Mouse (Mus musculus) right cerebral cortex, postnatal 4 days (tissue): ENCODE data around the gene Rnf19b.

Experiments used
- DNase-seq: peaks from one replicate; pipeline ENCODE4 v3.0.0-alpha.2; 2022

The Rnf19b gene

GRCm38 (mm10) chr4:129120520-129121445 lies 62.7 kb downstream of the Rnf19b start:
- DNase-seq: peak; percentile 78

DNA sequence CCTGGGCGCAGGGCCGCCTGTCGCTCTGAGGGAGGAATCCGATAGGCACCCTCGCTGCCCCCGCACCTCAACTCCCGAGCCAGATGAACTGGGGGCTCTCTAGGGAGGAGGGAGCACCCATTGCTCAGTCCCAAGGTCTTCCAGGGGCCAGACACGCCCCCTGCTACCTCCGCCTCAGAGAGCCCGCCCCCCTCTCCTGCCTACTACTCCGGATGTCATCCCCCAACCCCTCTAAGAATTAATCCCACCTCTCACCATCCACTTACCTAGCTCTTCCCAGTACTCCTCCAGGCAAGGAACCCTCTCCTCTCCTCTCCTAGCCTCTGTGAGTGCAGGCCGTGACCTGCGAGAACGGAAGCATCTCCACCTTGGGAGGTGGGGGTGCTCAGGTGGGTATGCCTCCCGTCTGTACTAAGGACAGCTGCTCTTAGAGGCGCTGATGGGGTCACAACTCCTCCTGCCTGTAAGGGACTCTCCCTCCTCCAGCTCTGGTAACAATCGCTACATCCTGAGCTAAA lies 63.6 kb downstream of the Rnf19b start, which contains the start of gene Hpca:
Hpca (minus strand) TSS at position 468 of the 518 bp plus-strand sequence.
- no peak for DNase-seq

GRCm38 (mm10) chr4:129122107-129122506 lies 64.0 kb downstream of the Rnf19b start:
- DNase-seq: no peak

DNA sequence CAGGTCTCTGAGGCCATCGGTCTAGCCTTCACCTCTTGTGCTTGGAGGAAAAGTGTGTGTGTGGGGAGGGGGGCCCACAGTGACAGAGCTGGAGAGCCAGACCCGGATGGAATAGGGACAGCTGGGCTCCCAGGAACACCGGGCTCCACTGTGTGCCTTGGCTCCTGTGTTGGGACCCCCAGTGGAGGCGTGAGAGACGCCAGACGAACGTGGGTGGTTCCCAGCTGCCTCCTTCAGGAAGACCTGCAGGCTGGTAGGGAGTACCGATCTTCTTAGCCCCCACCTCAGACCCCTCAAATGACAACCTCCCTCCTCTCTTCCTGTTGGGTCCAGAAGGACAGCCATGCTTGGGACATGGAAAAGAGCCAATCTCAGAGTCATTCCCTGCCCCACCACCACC lies 64.6 kb downstream of the Rnf19b start:
- no peak for DNase-seq

DNA sequence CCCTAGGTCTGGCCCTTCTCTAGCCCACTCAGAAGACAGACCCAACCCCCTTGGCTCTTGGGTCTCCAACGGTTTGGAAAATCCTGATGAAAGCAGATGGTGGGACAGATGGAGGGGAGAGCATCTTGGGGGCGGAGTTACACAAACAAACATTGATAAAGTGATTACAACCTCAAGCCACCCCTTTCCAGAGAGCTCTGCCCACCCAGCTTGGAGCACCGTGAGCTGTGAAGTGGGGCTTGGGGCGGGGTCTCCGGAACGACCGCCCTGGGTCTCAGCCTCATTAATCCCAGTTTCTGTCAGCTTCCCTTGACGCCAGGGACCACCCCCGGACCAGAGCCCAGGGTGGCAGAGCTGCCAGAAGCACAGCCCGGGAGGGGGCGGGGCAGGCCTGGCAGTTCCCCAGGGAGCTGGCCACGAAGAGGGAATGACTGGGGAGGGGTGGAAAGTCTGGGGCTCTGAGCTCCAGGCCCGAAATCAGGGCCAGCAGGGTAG lies 66.6 kb downstream of the Rnf19b start:
- DNase-seq: peak; percentile 74

GRCm38 (mm10) chr4:129125736-129126451 lies 67.8 kb downstream of the Rnf19b start:
- DNase-seq: no peak

- DNase-seq: no peak
Measured at GRCm38 (mm10) chr4:129128582-129129338, 70.7 kb downstream of the Rnf19b start.

DNA sequence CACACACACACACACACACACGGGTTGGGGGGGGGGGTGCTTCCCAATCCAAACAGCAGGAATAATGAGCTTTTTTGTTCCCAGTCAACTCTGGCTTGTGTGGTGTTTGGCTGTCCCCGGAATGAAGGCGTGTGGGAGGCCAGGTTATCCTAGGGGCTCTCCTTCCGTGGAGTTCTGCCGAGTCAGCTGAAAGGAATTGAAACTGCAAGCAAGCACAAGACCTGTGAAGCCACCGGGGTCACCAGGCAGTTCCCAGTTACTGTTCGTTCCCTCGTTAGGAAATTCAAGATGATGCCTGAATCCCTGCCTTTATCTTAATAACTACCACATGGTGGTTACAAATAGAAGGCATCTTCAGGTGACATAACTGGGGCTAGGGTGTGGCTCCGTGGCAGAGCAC lies 71.3 kb downstream of the Rnf19b start:
- no peak for DNase-seq

DNA sequence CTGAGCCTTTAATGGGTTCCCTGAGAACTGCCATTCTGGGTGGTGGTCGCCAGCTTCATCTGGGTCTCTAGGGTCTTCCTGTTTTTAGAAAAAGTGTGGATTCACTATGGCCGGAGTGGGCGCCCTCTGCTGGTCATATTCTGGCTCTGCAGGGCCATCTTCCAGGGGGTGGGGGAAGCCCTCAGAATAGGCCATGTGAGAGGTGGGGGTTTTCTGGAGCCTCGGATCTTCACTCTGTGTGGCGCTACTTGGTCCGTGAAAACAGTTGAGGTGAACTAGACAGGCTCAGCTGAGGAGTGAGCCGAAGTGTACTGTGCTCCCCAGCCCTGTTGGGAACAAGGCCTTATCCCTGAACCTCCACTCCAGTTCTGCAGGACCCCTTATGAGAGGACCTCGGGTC lies 72.1 kb downstream of the Rnf19b start:
- peak; percentile 53 for DNase-seq

GRCm38 (mm10) chr4:129130755-129131303 lies 72.8 kb downstream of the Rnf19b start:
- DNase-seq: no peak

DNA sequence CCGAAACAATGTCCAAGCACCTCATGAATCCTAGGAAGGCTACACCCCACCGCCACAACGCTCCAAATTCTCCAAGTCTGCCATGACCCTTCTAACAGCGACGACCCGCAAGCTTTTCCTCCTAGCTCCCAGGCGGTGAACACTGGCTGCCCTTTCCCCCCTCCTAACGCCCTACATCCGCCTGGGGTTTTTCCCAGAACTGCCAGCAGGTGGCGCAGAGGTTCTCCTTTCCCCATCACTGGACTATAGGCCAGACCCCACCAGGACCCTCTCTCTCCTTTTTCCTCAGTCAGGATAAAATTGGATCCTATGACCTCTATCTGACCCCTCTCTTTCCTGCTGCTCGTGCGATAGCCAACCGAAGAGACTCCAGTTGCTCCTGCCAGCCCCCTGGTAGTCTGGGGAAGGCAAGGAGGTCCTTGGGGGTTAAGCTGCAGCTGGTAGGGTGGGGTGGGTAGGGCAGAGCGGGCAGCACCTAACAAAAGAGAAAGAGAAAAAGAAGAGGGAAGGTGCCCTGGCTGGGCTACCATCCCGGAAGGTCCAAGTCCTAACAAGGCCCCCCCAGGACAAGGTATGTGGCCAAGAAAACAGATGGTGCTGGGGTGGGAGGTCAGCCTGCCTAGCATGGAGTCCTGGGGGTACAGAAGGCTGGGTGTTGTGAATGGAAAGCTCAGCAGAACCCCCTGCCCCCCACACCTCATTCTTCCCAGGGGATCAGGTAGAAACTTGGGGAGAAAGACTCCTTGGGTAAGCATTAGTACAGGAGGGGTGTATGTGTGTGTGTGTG lies 76.9 kb downstream of the Rnf19b start:
- DNase-seq: peak; percentile 84
